Mouse (Mus musculus) embryonic stem cell, embryonic (primary cell): ENCODE results near the gene Slc13a2.

Source experiments
- CTCF ChIA-PET, 4 experiments: fragments of 300-600 bp in 2 of 4; fragments of 350-600 bp in 2 of 4; sonication (Branson Sonifier 250); formaldehyde crosslinking; loops; one replicate each; lab custom pipeline; 2022; ENCODE audit warnings: inconsistent platforms in 2 of 4; lab: Charles Lee
- POLR2A ChIA-PET, 4 experiments: fragments of 300-600 bp in 2 of 4; fragments of 350-600 bp in 2 of 4; sonication (Branson Sonifier 250); formaldehyde crosslinking; loops; one replicate each; lab custom pipeline; 2022; ENCODE audit warnings: antibody characterized with exemption in 4 of 4, inconsistent platforms in 1 of 4; lab: Charles Lee

Gene Slc13a2

DNA sequence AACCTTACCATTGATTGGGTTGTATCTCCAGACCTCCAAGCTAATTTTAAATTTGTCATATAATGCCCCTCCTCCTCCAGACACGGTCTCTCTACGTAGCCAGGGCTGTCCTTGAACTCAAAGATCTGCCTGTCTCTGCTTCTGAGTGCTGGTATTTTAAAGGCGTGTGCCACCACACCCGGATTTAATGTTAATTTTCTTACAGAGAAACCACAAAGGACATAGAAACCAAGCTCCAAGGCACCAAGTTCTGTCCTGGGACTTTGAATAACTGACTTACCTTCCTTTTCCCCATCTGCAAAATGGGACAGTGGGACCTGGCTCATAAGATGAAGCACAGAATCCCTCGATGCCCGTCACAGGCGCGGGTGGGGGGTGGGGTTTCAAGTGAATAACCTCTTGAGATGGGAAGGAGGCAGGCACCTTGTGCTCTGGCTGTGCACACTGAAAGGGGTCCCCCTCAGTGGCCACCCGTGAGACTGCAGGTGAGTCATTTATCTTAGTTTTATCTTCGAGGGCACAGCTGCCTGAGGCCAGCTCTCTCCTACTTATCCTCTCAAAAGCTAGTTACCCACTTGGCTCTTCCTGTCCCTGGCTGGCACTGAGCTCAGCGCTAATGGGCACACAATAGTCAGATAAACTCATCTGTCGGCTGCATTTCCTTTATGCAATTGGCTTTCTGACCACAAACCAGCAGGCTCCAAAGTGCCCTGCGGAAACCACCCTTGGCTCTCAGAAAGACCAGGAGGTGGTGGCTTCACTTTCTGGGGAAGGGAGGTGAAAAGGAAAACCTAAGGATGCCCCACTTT is 612 bp downstream of the Slc13a2 start:
- ChIA-PET CTCF (interaction anchor here (0.5 to 3.4 kb wide), 27 partner anchors 9 to 1546 kb away, joined by 3 to 30 read pairs (median 6); partner anchors contain the start of genes Pigs (in 1 of the 4) and Sarm1 (in 1 of the 4)), POLR2A (interaction anchor here (0.7 to 3.7 kb wide), 51 partner anchors 9 to 330 kb away, joined by 3 to 32 read pairs (median 5); partner anchors contain the start of genes Ccnq (in 1 of the 4), Pigs (in 1 of the 4), Poldip2 (in 1 of the 4) and Rpl23a (in 1 of the 4))

DNA sequence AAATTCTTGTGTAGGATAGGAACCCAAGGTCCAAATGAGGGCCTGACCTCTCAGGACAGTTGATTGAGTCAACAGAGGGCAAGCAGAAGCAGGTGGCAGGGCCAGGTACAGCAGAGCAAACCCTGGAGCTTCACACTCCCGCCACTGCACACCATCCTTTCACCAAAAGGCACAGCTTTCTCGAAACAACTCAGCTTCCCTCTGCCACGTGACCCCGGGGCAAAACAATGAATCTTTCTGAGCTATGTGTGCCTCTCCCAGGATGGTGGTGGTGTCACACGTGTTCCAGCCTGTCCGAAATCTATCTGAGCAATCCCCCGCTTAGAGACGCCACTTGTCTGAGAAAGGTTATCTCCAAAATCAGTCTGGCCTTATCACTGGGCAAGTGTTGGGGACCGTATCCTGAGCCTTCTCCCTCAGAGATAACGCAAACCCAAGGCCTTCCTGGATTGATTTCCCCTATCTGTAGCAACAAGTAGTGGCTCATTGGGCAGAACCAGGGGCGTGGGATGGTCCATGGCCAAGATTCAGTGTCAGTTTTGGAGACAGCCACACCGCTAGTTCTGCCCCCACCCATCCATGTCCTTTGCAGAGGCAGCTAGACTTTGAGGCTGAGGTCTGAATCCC is 1.6 kb downstream of the Slc13a2 start:
- CTCF ChIA-PET: interaction anchor here (0.5 to 3.4 kb wide), 17 partner anchors 10 to 1547 kb away, joined by 3 to 30 read pairs (median 6); partner anchors contain the start of gene Pigs (in 1 of the 4)
- POLR2A ChIA-PET: interaction anchor here in 3 of 4 experiments (0.5 to 3.7 kb wide), 29 partner anchors 8 to 331 kb away, joined by 3 to 32 read pairs (median 5); partner anchors contain the start of genes Ccnq (in 1 of the 3), Pigs (in 1 of the 3), Poldip2 (in 1 of the 3) and Tmem199 (in 1 of the 3)

DNA sequence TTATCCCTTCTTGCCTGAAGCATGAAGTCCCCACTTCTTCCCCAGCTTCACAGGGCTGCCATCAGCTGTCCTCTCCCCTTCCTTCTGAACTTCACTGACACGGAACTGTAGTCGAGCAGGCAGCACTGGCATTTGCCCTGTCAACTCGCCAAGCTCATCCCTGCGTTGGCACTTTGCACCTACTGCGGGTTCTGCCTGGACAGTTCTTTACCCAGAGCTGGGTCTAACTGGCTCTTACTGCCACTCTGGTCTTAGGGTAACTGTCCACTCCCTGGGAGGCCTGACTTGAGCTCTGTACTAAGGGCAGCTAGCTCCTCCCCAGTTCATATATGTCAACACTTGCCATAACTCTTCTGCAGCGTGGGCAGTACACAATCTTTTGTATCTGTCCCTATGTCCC is 5.2 kb downstream of the Slc13a2 start:
- CTCF ChIA-PET: interaction anchor here in 3 of 4 experiments (0.6 to 1.4 kb wide), 4 partner anchors 17 to 58 kb away, joined by 3 to 5 read pairs (median 4); no protein-coding TSS in a partner anchor

DNA sequence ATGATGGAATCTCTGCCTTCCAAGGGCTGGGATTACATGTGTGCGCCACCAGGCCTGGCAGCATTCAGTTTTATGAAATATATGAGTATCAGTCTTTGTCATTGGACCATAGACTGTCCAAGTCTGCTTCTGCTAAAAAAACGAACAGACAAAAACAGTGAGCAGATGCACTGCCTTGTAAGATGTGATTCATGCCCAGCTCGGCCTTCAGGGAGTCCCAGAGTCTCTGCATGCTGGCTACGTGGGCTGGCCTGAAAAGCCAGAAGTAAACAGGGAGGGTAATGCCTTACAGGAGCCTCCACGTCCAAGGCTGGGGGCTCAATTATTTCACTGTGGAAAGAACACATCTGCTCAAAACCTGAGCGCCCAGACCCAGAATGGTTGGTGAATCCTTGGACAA is 9.2 kb downstream of the Slc13a2 start:
- CTCF ChIA-PET: interaction anchor here in 2 of 4 experiments (0.9 to 1.3 kb wide), 2 partner anchors 16 to 57 kb away, joined by 3 to 7 read pairs; no protein-coding TSS in a partner anchor
- POLR2A ChIA-PET: interaction anchor here in 2 of 4 experiments (0.6 to 2.7 kb wide), 6 partner anchors 8 to 431 kb away, joined by 3 to 17 read pairs (median 6); partner anchors contain the start of genes Slc13a2 (in 2 of the 2) and Rpl23a (in 1 of the 2)

More for the DNA sequence above, 5.2 kb downstream of the Slc13a2 start:
- POLR2A ChIA-PET: interaction anchor here in 2 of 4 experiments (0.8 to 1.1 kb wide), 2 partner anchors 9 to 17 kb away, joined by 3 to 4 read pairs; no protein-coding TSS in a partner anchor

DNA sequence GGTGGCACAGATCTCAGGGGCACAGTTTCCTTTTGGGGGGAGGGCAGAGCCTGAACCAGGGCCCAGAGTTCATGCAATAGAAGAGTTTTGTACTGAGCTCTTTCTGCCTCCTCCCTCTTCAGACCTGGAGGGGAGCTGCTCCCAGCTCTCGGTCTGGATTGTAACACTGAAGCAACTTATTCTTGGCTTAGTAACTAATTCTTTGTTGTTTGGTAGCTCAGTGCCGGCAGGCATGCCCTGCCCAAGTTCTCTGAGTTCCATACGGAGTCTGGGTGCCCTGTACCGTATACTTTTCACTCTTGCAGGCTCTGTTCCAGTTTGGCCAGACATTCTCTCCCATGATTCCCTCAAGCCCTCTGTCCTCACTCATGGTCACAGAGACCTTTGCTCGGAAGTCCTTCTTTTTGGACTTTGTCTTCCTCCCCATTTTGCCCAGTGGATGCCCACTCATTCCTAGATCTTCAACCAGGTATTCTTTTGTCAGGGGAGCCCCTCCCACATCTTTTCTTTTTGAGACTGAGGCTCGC is 9.6 kb downstream of the Slc13a2 start:
- POLR2A ChIA-PET: interaction anchor here in 2 of 4 experiments (0.6 to 5.7 kb wide), 12 partner anchors 9 to 431 kb away, joined by 3 to 39 read pairs (median 4); partner anchors contain the start of genes Slc13a2 (in 2 of the 2) and Rpl23a (in 1 of the 2)
- CTCF ChIA-PET: interaction anchor here in 3 of 4 experiments (0.6 to 1.7 kb wide), 5 partner anchors 13 to 66 kb away, joined by 3 to 7 read pairs (median 3); no protein-coding TSS in a partner anchor

DNA sequence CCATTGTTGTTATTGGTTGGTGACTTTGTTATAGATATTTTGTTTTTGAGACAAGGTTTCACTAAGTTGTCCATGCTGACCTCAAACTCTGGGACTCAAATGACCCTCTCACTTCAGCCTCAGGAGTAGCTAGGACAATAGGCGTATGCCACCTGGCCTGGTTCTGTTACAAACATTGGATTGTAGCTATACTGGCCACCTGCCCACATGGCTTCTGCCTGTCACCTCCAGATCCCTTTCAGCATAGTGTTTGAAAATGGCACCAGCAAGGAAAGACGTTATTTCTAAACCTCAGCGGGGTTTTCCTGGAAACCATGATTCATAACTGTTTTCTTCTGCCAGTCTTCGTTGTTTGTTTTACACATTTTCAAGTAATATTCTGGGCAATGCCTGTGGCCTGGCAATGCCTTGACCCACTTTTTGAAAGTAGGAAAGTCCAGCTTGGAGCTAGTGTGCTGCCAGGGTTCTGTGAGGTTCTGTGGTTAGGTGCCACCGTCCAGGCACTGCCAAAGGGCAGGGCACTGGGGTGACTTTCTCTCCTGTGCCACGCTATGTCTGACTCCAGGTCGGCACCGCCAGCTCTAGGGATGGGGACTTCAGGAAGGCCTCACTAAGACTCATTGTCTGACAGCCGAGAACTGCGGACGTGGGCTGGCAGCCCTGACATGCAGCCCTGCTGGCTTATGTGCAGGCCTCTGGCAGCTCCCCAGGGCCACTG is 10.3 kb downstream of the Slc13a2 start:
- ChIA-PET POLR2A (interaction anchor here in 2 of 4 experiments (0.6 to 5.7 kb wide), 12 partner anchors 9 to 229 kb away, joined by 3 to 39 read pairs (median 4); partner anchors contain the start of genes Slc13a2 (in 2 of the 2) and Rpl23a (in 1 of the 2)), CTCF (interaction anchor here in 3 of 4 experiments (0.5 to 1.7 kb wide), 7 partner anchors 12 to 148 kb away, joined by 3 to 7 read pairs (median 4); no protein-coding TSS in a partner anchor)

DNA sequence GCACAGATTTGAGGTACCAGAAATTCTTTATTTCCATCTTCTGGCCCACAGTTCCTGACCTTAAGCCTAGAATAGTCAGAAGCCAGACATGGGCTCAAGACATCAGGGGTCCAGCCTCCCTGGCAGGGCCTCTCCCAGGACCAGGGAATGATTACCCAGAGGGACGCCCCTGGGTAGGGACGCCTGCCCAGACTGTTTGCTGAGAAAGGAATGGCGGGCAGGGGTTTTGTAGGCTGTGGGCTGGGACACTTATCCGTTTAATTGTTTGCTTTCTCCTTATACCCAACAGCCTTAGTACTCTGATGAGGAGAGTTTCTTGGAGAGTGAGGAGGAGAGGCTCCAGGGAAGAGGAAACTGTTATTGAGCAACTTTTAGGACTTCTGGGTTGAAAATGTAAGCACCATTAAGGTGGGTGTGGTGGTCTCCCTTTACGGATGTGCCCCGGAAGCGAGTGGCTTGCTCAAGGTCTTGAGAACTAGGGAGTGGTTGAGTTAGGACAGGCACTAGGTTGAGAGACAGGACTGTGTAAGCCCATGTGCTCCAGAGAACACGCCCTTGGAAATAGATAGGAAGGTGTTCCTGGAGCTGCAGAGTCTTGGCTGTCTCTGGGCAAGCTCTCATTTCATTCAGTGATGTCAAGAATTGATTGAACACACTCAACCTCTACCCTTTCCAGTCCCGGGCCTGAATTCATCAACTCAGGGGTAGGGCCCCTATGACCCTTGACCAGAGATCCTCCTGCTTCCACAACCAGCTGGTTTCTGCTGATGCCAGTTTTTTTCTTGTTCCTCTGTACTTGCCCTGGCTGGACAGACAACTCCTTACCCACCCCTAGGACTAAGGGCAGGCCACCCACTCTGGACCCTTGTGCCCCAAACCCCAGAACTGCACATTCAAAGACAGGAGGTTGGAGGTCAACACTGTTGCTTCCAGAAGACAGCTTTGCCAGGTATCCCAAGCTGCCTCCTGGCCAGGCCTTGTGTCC is 13.5 kb downstream of the Slc13a2 start:
- ChIA-PET CTCF (interaction anchor here (0.5 to 2.1 kb wide), 11 partner anchors 8 to 269 kb away, joined by 3 to 12 read pairs (median 4); no protein-coding TSS in a partner anchor), POLR2A (interaction anchor here (0.6 to 5.7 kb wide), 8 partner anchors 10 to 1468 kb away, joined by 3 to 39 read pairs (median 5); partner anchors contain the start of gene Slc13a2 (in 2 of the 4))

DNA sequence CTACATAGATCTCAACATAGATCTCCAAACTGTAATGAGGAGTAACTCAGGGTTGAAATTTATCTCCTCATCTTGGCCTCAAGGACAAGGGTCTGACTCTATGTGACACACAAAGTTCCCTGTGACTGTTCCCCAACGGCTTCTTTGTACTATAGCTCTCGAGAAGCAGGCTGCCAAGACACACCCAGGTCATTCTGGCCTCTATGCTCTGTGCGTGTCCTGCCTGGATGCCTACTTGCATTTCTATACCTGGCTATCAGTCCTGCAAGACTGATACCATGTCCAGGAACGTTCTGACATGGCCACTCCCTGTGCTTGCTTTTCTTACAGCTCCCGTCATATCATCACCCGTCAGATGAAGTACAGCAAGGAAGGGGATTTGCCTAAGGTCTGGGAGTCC is 20.0 kb downstream of the Slc13a2 start:
- POLR2A ChIA-PET: interaction anchor here in 2 of 4 experiments (1.0 to 5.0 kb wide), 6 partner anchors 19 to 73 kb away, joined by 3 to 32 read pairs (median 4); partner anchors contain the start of genes Slc13a2 (in 2 of the 2) and Pigs (in 1 of the 2)
- CTCF ChIA-PET: interaction anchor here (0.6 to 10.0 kb wide), 6 partner anchors 28 to 184 kb away, joined by 3 to 380 read pairs (median 92); no protein-coding TSS in a partner anchor

DNA sequence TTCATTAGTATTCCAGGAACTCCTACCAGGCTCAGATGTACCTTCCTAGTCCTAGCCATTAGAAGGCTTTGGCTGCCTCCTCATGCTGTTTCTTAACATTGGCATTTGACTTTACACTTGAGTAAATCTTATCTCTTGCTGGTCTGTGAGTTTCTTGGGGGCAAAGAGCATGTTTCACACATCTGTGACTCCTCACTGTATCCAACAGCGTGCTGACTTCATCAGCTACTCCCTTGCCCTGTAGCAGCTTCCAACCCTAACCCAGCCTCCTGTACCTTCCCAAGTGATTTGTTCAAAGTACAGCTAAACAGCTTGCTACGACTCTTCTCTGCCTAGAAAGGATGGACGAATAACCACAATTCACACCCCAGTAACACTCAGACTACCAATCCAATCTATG is 20.5 kb downstream of the Slc13a2 start:
- ChIA-PET POLR2A (interaction anchor here in 3 of 4 experiments (0.5 to 5.1 kb wide), 16 partner anchors 8 to 190 kb away, joined by 3 to 39 read pairs (median 3); partner anchors contain the start of genes Slc13a2 (in 2 of the 3) and Pigs (in 1 of the 3)), CTCF (interaction anchor here (0.6 to 10.0 kb wide), 10 partner anchors 20 to 53 kb away, joined by 3 to 380 read pairs (median 24); partner anchors contain the start of gene Slc13a2 (in 1 of the 4))

DNA sequence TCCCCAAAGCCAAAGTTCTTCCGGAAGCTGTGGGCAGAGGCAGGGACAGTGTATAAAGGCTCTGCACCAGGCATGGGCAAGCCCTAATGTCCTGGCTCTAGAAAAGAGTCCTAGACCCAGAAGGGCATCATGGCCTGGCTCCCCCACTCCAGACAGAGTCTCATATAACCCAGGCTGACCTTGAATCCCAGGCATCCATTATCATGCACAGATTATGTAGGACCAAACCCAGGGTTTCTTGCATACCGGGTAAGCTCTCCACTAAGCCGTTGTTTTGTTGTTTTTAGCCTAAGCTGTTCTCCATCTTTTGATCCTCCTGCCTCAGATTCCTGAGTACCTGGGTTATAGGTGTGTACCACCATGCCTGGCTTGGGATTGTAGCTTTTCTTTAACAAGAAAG is 21.1 kb downstream of the Slc13a2 start:
- CTCF ChIA-PET: interaction anchor here (0.6 to 10.0 kb wide), 15 partner anchors 21 to 1535 kb away, joined by 3 to 380 read pairs (median 14); partner anchors contain the start of gene Slc13a2 (in 1 of the 4)
- POLR2A ChIA-PET: interaction anchor here in 3 of 4 experiments (0.5 to 6.8 kb wide), 18 partner anchors 9 to 189 kb away, joined by 3 to 78 read pairs (median 4); partner anchors contain the start of genes Slc13a2 (in 2 of the 3) and Pigs (in 1 of the 3)

DNA sequence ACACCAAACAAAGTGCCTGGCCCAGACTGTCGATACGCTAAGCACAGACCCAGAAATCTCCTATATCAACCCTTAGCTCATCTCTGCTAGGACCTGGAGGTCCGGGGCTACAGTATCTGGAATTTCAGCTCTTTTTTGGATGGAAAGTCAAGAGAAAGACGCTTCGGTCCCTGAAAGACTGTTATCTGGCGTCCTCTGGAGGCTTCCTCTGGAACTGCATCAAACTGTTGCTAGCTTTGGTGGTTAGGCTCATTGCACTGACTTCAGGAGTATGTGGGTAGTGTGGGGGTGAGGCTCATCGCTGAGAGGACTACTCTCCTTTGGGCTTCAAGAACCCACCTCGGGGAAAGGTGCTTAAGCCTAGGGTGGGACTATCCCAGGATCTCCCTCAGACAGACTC is 22.3 kb downstream of the Slc13a2 start:
- CTCF ChIA-PET: interaction anchor here (0.5 to 10.0 kb wide), 76 partner anchors 9 to 887 kb away, joined by 3 to 380 read pairs (median 5); partner anchors contain the start of genes Foxn1 (in 2 of the 4), Slc13a2 (in 2 of the 4), Aldoc (in 1 of the 4) and Pigs (in 1 of the 4)
- POLR2A ChIA-PET: interaction anchor here (0.6 to 6.8 kb wide), 45 partner anchors 10 to 623 kb away, joined by 3 to 78 read pairs (median 4); partner anchors contain the start of genes Slc13a2 (in 3 of the 4), Foxn1 (in 2 of the 4), Pigs (in 2 of the 4) and Nek8 (in 1 of the 4)

DNA sequence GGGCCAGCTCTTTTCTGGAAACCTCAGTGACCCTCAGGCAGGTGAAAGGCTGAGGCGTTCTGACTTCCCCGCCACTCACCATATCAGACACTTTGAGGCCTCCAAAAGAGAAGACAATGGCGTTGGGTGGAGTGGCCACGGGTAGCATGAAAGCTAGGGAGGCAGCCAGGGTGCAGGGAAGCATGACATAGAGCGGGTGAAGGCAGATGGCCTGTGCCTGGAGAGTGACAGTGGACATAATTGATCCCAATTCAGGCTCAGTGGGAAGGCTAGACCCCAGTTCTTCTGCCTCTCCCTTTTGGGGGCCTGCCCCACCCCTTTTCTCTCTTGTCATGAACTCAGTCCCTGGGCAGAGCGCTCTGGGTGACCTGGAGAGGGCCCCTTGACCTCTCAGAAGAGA is 23.8 kb downstream of the Slc13a2 start:
- ChIA-PET POLR2A (interaction anchor here in 3 of 4 experiments (0.8 to 6.8 kb wide), 21 partner anchors 9 to 138 kb away, joined by 3 to 78 read pairs (median 9); partner anchors contain the start of genes Foxn1 (in 1 of the 3), Ift20 (in 1 of the 3), Poldip2 (in 1 of the 3) and Slc13a2 (in 1 of the 3)), CTCF (interaction anchor here (0.5 to 10.0 kb wide), 34 partner anchors 9 to 704 kb away, joined by 3 to 380 read pairs (median 8); partner anchors contain the start of genes Foxn1 (in 1 of the 4) and Slc13a2 (in 1 of the 4))

DNA sequence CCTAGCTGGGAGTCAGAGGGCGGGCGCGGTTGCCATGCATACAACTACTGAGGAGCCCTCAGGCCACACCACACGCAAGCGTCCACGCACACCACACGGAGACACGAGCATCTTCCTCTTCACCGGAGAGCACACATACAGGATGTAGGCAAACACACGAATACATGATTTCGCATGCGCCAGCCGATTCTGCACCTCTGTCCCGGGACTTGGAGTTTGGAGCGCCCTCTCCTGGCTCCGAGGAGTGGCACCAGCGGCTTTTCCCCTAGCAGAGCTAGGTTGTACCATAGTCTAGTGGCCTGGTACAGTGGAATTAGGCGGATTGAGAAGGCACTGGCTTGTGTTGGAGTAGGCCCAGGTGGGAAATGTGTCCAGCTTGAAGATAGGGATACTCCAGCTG is 24.6 kb downstream of the Slc13a2 start:
- ChIA-PET POLR2A (interaction anchor here (0.5 to 6.8 kb wide), 48 partner anchors 10 to 1249 kb away, joined by 3 to 78 read pairs (median 4); partner anchors contain the start of genes Foxn1 (in 2 of the 4), Poldip2 (in 2 of the 4), Slc13a2 (in 2 of the 4) and Tmem199 (in 2 of the 4)), CTCF (interaction anchor here (0.5 to 10.0 kb wide), 75 partner anchors 9 to 705 kb away, joined by 3 to 380 read pairs (median 4); partner anchors contain the start of genes Slc13a2 (in 3 of the 4), Foxn1 (in 2 of the 4), Ift20 (in 1 of the 4) and Tnfaip1 (in 1 of the 4))

DNA sequence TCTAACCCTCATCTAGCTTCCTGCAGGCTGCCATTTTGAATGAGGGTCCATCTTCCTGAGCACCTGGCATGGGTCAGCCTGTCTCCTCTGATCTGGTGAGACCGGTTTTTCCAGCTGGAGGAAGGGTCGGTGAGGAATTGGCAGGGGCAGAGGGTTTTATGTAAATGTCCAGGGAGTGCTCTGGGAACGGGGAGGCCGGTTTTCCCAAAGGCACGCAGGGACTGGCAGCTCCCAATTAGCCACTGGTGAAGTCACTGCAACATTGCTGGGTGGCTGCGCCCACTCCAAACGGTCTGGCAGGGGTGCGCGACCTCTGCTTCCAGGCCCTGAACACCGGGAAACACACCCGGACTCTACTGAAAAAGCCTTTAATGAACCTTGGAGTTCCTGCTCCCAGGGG is 25.1 kb downstream of the Slc13a2 start:
- ChIA-PET CTCF (interaction anchor here (0.5 to 10.0 kb wide), 55 partner anchors 8 to 139 kb away, joined by 3 to 380 read pairs (median 5); partner anchors contain the start of genes Slc13a2 (in 3 of the 4), Foxn1 (in 2 of the 4), Ift20 (in 1 of the 4) and Tnfaip1 (in 1 of the 4)), POLR2A (interaction anchor here (0.5 to 6.8 kb wide), 48 partner anchors 9 to 1700 kb away, joined by 3 to 78 read pairs (median 4); partner anchors contain the start of genes Slc13a2 (in 3 of the 4), Foxn1 (in 2 of the 4), Poldip2 (in 2 of the 4) and Tmem199 (in 2 of the 4))
